Mouse (Mus musculus): ENCODE measurements at regions not wholly inside any gene's neighbourhood (a gene's known extent, or its start where the extent isn't known, plus 50 kb on each side); places are given as distances from the start of the nearest gene placed in this dataset.
"Not testable (repeated sequence)": the region's sequence is repeated elsewhere in the genome, so short reads cannot be mapped to it uniquely, and the experiment has no call there.

DNA sequence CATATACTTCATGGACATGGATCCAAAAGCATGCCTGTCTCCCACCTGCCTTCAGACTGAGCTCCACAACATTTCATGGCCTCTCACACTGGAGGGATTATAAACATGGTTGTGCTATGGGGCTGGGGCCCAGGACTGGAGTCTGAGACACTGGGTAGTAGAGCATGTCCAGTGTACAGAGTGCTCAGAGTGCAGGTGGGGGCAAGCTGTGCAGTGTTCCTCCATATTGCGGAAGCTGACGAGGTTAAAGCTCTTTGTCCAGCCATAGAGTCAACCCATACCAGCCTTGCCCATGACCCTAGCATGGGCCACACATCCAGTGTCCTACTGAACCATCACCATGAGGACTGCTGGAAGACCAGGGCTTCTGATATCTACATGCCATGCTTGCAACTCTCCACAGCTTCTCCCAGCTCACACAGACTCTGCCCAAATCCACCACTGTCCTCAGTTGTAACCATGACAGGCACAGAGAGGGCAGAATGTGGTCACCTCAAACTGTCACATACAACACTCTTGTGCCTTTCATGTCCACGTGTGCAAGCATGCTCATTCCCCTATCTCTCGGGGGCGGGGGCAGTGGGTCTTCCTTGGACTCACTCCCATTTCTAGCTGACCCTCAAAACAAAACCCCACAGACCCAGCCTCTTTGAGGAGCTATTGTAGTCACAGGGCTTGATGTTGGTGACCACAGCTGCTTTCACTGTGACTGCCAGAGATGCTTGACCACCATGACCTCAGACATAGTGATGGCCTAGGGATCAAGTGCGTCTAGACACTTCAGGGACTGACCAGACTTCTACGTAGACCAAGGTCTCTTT, 55.9 kb downstream of the Tmem121 start:
- Histone ChIP-seq H3K4me3 (replicated peaks; ENCODE audit: low read length) (no peak overlapping the region), H3K27ac (no peak overlapping the region), H3K36me3 (replicated peaks; ENCODE audit: control insufficient read depth, insufficient read depth) (no peaks in the 10 kb centered on the region), H3K9ac (no peak overlapping the region), H3K4me2 (replicated peaks) (no peak overlapping the region), H3K9me3 (ENCODE audit: control insufficient read depth, low read length) (no peaks in the 10 kb centered on the region), H3K27me3 (ENCODE audit: control insufficient read depth, insufficient read depth, low read length) (no peaks in the 10 kb centered on the region), H3K4me1 (replicated peaks; ENCODE audit: control insufficient read depth, insufficient read depth, low read length) (no peaks in the 10 kb centered on the region)
- no peak for DNase-seq (ENCODE audit: low spot score)
- ATAC-seq (ENCODE audit: low FRiP score) = no peak
- WGBS = 88% methylated on average over 7 of the region's 7 CpGs

DNA sequence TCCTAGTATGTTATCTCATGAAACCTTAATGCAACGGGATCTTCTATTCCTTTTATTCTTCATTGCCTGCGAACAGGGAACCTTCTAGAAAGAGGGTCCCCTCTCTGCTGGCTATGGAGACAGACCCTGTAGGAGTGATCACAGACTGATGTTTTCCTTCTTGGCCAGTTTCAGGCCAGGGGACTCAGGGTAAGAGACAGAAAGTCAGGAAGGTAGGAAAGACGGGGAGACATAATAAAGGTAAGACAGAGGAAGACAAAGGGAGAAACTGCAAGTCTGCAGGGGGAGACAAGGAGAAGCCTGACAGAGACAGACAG, 56.4 kb downstream of the Tmem121 start:
- no peak overlapping the region for H3K4me2 ChIP-seq (replicated peaks)
- H3K27ac ChIP-seq = no peak overlapping the region
- no peaks in the 10 kb centered on the region for H3K9me3 ChIP-seq (ENCODE audit: control insufficient read depth, low read length)
- no peaks in the 10 kb centered on the region for H3K36me3 ChIP-seq (replicated peaks; ENCODE audit: control insufficient read depth, insufficient read depth)
- no peaks in the 10 kb centered on the region for H3K27me3 ChIP-seq (ENCODE audit: control insufficient read depth, insufficient read depth, low read length)
- H3K9ac ChIP-seq = no peak overlapping the region
- DNase-seq (ENCODE audit: low spot score) = no peak
- H3K4me3 ChIP-seq (replicated peaks; ENCODE audit: low read length) = no peak overlapping the region
- ATAC-seq (ENCODE audit: low FRiP score) = no peak
- H3K4me1 ChIP-seq (replicated peaks; ENCODE audit: control insufficient read depth, insufficient read depth, low read length) = no peaks in the 10 kb centered on the region
- 82% methylated on average over 3 of the region's 3 CpGs for WGBS

DNA sequence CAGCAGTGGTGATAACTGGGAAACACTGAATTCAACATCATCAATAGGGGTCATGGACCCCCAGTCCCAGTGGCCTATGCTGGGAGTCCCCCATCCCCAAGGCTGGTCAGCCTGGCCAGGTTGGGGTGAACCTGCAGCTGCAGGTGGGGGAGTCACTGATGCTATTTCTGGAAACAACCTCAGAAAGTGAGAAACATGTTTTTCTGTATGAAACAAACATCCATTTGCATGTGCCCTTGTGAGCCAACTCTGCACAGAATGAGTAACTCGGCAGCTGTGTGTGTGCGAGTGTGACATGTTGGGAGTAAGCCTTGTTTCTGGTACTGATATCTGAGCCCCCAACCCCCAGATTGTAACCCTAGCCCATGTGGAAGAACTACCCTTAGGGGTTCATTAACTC, 59.0 kb downstream of the Tmem121 start:
- H3K9ac ChIP-seq = no peak overlapping the region
- H3K4me2 ChIP-seq (replicated peaks) = no peak overlapping the region
- H3K27me3 ChIP-seq (ENCODE audit: control insufficient read depth, insufficient read depth, low read length) = no peaks in the 10 kb centered on the region
- DNase-seq (ENCODE audit: low spot score) = no peak
- H3K9me3 ChIP-seq (ENCODE audit: control insufficient read depth, low read length) = no peaks in the 10 kb centered on the region
- H3K4me3 ChIP-seq (replicated peaks; ENCODE audit: low read length) = no peak overlapping the region
- WGBS = 98% methylated on average over 2 of the region's 2 CpGs
- ATAC-seq (ENCODE audit: low FRiP score) = no peak
- no peak overlapping the region for H3K27ac ChIP-seq
- H3K36me3 ChIP-seq (replicated peaks; ENCODE audit: control insufficient read depth, insufficient read depth) = no peaks in the 10 kb centered on the region
- no peaks in the 10 kb centered on the region for H3K4me1 ChIP-seq (replicated peaks; ENCODE audit: control insufficient read depth, insufficient read depth, low read length)

DNA sequence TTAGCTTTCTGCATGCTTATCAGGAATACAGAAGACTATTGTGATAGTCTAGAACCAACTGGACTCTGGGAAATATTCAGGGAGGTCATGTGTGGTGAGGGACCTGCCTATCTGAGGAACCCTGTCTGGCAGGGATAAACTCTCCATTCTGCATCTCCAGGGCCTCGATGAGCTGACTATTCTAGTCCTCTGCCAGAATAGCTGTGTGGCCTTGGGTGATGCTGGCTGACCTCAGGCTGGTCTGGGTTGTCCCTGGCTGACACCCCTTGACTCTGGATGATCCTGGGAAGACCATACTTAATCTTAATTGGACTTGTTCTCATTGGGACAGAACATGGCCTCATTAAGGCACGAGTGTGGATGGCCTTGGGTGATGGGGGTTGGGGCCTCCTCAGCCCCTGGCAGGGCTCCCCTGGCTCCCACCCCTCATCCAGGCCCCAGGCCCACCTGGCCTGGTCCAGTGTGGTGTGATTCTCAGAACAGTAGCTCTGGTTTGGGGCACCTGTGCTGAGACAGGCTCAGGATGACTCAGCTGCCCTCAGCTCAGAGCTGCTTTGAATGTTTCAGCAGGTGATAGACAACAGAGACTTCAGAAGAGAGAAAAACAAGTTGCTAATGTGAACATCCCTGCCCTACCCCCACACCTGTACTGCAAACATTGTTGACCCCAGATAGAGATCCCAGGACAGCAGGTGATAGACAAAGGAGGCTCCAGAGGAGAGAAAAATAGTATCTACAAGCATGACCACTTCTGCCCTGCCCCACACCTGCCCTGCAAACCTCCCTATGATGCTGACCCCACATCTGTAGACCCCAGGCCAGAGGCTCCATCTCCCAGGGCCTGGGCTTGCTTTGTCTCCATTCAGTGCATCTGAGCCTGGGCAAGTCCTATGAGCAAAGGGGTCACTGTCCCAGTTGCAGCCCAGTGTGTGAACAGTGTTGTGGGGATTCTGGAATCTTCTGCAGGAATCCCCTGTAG, 68.0 kb downstream of the Tmem121 start:
- H3K4me3 ChIP-seq (replicated peaks; ENCODE audit: low read length); H3K27ac ChIP-seq; ATAC-seq (ENCODE audit: low FRiP score); H3K9me3 ChIP-seq (ENCODE audit: control insufficient read depth, low read length); H3K4me1 ChIP-seq (replicated peaks; ENCODE audit: control insufficient read depth, insufficient read depth, low read length); H3K36me3 ChIP-seq (replicated peaks; ENCODE audit: control insufficient read depth, insufficient read depth); H3K9ac ChIP-seq; H3K4me2 ChIP-seq (replicated peaks); DNase-seq (ENCODE audit: low spot score); H3K27me3 ChIP-seq (ENCODE audit: control insufficient read depth, insufficient read depth, low read length): not testable (repeated sequence)
- 79% methylated on average over 2 of the region's 2 CpGs for WGBS

DNA sequence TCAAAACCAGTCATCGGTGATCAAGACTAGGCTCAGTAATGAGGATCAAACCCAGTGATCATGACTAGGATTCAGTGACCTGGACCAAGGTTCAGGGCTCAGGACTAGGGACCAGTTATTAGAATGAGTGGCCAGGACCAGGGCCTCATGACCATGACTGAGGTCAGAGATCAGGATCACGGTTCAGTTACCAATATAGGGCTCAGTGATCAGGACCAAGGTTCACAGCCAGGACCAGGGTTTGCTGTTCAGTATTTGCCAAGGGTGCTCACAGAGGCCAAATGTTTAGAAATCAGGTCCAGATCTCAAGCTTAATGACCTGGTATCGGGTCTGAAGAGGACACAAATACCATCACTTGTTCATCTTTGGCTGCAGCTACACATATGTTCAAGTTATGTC, 69.6 kb downstream of the Tmem121 start:
- no peaks in the 10 kb centered on the region for H3K36me3 ChIP-seq (replicated peaks; ENCODE audit: control insufficient read depth, insufficient read depth)
- H3K4me2 ChIP-seq (replicated peaks) = no peak overlapping the region
- no peaks in the 10 kb centered on the region for H3K27me3 ChIP-seq (ENCODE audit: control insufficient read depth, insufficient read depth, low read length)
- H3K9me3 ChIP-seq (ENCODE audit: control insufficient read depth, low read length) = no peaks in the 10 kb centered on the region
- ATAC-seq (ENCODE audit: low FRiP score) (no peak), DNase-seq (ENCODE audit: low spot score) (no peak)
- 94% methylated on average over 3 of the region's 3 CpGs for WGBS
- no peak overlapping the region for H3K9ac ChIP-seq
- no peaks in the 10 kb centered on the region for H3K4me1 ChIP-seq (replicated peaks; ENCODE audit: control insufficient read depth, insufficient read depth, low read length)
- no peak overlapping the region for H3K4me3 ChIP-seq (replicated peaks; ENCODE audit: low read length)
- H3K27ac ChIP-seq = no peak overlapping the region

DNA sequence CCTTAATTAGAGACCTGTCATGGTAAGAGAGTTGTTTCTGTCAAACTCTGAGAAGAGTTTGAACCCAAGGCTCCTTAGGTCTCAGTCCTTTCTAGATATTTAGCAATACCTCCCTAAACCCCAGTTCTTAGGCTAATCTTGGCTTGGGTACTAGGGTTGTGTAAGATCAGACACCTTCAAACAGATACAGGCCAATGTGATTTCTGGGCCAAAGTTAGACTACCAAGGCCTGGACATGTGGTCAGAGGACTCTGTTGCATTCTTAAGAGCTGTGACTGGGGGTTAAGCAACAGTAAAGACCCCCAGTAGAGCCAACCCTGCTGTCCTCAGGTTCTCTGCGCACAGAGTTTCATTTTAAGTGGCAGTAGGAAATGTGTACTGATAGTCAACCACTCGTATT, 70.9 kb downstream of the Tmem121 start:
- Histone ChIP-seq H3K27ac (no peak overlapping the region), H3K4me3 (replicated peaks; ENCODE audit: low read length) (no peak overlapping the region), H3K27me3 (ENCODE audit: control insufficient read depth, insufficient read depth, low read length) (no peaks in the 10 kb centered on the region), H3K4me2 (replicated peaks) (no peak overlapping the region), H3K9me3 (ENCODE audit: control insufficient read depth, low read length) (no peaks in the 10 kb centered on the region), H3K4me1 (replicated peaks; ENCODE audit: control insufficient read depth, insufficient read depth, low read length) (no peaks in the 10 kb centered on the region), H3K9ac (no peak overlapping the region), H3K36me3 (replicated peaks; ENCODE audit: control insufficient read depth, insufficient read depth) (no peaks in the 10 kb centered on the region)
- 77% methylated on average over 2 of the region's 2 CpGs for WGBS
- ATAC-seq (ENCODE audit: low FRiP score) (no peak), DNase-seq (ENCODE audit: low spot score) (no peak)

DNA sequence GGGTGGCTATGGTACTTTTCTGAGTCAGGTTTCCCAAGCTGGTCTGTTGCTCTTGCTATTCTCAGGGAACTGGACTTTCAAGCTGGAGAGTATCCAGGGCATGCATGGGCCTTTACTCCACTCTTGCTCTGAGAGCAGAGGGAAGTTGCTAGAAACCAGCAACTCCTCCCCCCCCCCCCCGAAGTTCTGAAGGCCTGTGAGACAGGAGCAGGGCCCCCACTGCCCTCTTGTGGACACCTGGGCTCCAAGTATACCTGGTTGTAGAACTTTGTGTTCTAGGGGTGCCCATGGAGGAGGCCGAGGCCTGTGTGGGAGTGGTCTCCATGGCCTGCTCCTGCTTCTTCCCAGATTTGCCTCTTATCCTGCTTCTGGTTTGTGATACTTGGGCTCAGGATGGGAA, 71.5 kb downstream of the Tmem121 start:
- H3K4me3 ChIP-seq (replicated peaks; ENCODE audit: low read length) = no peak overlapping the region
- no peak overlapping the region for H3K4me2 ChIP-seq (replicated peaks)
- ATAC-seq (ENCODE audit: low FRiP score) = no peak
- H3K9me3 ChIP-seq (ENCODE audit: control insufficient read depth, low read length) = no peaks in the 10 kb centered on the region
- WGBS = 52% methylated on average over 2 of the region's 2 CpGs
- H3K9ac ChIP-seq = no peak overlapping the region
- H3K36me3 ChIP-seq (replicated peaks; ENCODE audit: control insufficient read depth, insufficient read depth) = no peaks in the 10 kb centered on the region
- no peaks in the 10 kb centered on the region for H3K27me3 ChIP-seq (ENCODE audit: control insufficient read depth, insufficient read depth, low read length)
- H3K27ac ChIP-seq = no peak overlapping the region
- DNase-seq (ENCODE audit: low spot score) = no peak
- no peaks in the 10 kb centered on the region for H3K4me1 ChIP-seq (replicated peaks; ENCODE audit: control insufficient read depth, insufficient read depth, low read length)

DNA sequence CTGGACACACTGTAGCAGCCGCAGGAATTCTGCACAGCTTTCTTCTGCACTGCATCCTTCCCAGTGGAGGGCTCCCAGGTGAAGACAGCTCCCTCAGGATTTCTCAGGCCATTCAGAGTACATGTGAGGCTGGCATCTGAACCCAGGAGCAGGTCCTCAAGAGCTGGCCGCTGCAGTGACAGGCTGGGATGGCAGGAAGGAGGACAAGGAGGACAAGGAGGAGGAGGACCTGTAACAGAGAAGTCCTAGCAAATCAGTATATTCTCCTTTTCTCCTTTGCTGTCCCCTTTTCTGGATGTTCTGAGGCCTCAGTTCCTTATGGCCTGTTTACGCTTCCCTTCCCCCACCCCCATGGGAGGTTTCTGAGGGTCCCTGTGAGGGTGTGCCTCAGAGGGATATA, 73.7 kb downstream of the Tmem121 start:
- Histone ChIP-seq H3K4me3 (replicated peaks; ENCODE audit: low read length) (no peak overlapping the region), H3K27me3 (ENCODE audit: control insufficient read depth, insufficient read depth, low read length) (no peaks in the 10 kb centered on the region), H3K36me3 (replicated peaks; ENCODE audit: control insufficient read depth, insufficient read depth) (no peaks in the 10 kb centered on the region), H3K9ac (no peak overlapping the region), H3K4me1 (replicated peaks; ENCODE audit: control insufficient read depth, insufficient read depth, low read length) (no peaks in the 10 kb centered on the region), H3K4me2 (replicated peaks) (no peak overlapping the region), H3K27ac (no peak overlapping the region), H3K9me3 (ENCODE audit: control insufficient read depth, low read length) (no peaks in the 10 kb centered on the region)
- DNase-seq (ENCODE audit: low spot score) = no peak
- no peak for ATAC-seq (ENCODE audit: low FRiP score)
- 87% methylated on average over 3 of the region's 3 CpGs for WGBS

DNA sequence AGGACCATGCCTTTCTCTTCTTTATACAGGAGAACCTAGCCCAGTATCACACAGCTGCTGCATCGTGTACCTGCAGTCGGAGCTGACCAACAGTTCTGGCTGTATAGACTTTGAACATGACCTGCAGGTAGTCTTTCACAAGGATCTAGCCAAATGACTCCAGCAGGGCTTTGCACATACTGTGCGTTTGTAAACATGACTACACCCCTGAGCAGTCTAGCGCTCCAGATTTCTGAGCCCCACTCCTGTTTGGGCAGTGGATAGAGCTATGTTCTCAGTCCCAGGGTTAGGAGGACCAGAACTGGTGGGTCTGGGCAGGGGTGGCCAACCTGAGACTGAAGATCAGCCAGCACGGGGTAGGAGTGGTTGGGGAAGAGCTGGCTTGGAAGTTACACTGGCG, 74.6 kb downstream of the Tmem121 start:
- Histone ChIP-seq H3K4me1 (replicated peaks; ENCODE audit: control insufficient read depth, insufficient read depth, low read length) (no peaks in the 10 kb centered on the region), H3K27ac (no peak overlapping the region), H3K4me2 (replicated peaks) (no peak overlapping the region), H3K9ac (no peak overlapping the region), H3K36me3 (replicated peaks; ENCODE audit: control insufficient read depth, insufficient read depth) (no peaks in the 10 kb centered on the region), H3K27me3 (ENCODE audit: control insufficient read depth, insufficient read depth, low read length) (no peaks in the 10 kb centered on the region), H3K4me3 (replicated peaks; ENCODE audit: low read length) (no peak overlapping the region), H3K9me3 (ENCODE audit: control insufficient read depth, low read length) (no peaks in the 10 kb centered on the region)
- WGBS = 93% methylated on average over 6 of the region's 6 CpGs
- ATAC-seq (ENCODE audit: low FRiP score) (no peak), DNase-seq (ENCODE audit: low spot score) (no peak)

All from hindbrain, embryonic 14.5 days (tissue).